Mouse (Mus musculus): Measurements from ENCODE around the gene Fgfr2. TPM values are rescaled to one million over a fixed set of nuclear protein-coding genes. Genes with fewer than 3 reads are reported as not detected.

Fgfr2 gene
- polyA plus RNA-seq, 1 experiment, result 3.0 TPM

- TF ChIP-seq CTCF (IDR thresholded peaks at IDR 0.05; ENCODE audit: control insufficient read depth, insufficient read depth, insufficient replicate concordance, low read depth, low read length), result no peak
- TF ChIP-seq POLR2A (IDR thresholded peaks at IDR 0.05; ENCODE audit: control insufficient read depth, low read depth, low read length), result no peak
- no peaks in the 10 kb centered on the region for H3K4me1 ChIP-seq (ENCODE audit: control insufficient read depth, insufficient read depth, low read length)
- H3K27me3 ChIP-seq (ENCODE audit: control insufficient read depth, insufficient read depth, low read length), result no peaks in the 10 kb centered on the region
- no peak overlapping the region for H3K27ac ChIP-seq (ENCODE audit: control insufficient read depth, insufficient read depth, low read depth, low read length)
- H3K4me3 ChIP-seq (ENCODE audit: control insufficient read depth, low read depth, low read length), result no peak overlapping the region
- no peaks in the 10 kb centered on the region for H3K36me3 ChIP-seq (ENCODE audit: control insufficient read depth, insufficient read depth, low read length)
These were observed 977.8 kb downstream of the Fgfr2 start for GRCm38 (mm10) chr7:132145227-132145800.

- Histone ChIP-seq H3K36me3 (ENCODE audit: control insufficient read depth, insufficient read depth, low read length) (no peaks in the 10 kb centered on the region), H3K4me3 (ENCODE audit: control insufficient read depth, low read depth, low read length) (no peak overlapping the region), H3K4me1 (ENCODE audit: control insufficient read depth, insufficient read depth, low read length) (no peaks in the 10 kb centered on the region), H3K27me3 (ENCODE audit: control insufficient read depth, insufficient read depth, low read length) (no peaks in the 10 kb centered on the region), H3K27ac (ENCODE audit: control insufficient read depth, insufficient read depth, low read depth, low read length) (no peak overlapping the region)
- TF ChIP-seq CTCF (IDR thresholded peaks at IDR 0.05; ENCODE audit: control insufficient read depth, insufficient read depth, insufficient replicate concordance, low read depth, low read length), result no peak
- TF ChIP-seq POLR2A (IDR thresholded peaks at IDR 0.05; ENCODE audit: control insufficient read depth, low read depth, low read length), result no peak
These were observed 994.5 kb downstream of the Fgfr2 start for GRCm38 (mm10) chr7:132128687-132129086.

- no peak overlapping the region for H3K27ac ChIP-seq (ENCODE audit: control insufficient read depth, insufficient read depth, low read depth, low read length)
- H3K4me1 ChIP-seq (ENCODE audit: control insufficient read depth, insufficient read depth, low read length), result no peaks in the 10 kb centered on the region
- no peak overlapping the region for H3K4me3 ChIP-seq (ENCODE audit: control insufficient read depth, low read depth, low read length)
- H3K27me3 ChIP-seq (ENCODE audit: control insufficient read depth, insufficient read depth, low read length), result no peaks in the 10 kb centered on the region
- TF ChIP-seq CTCF (IDR thresholded peaks at IDR 0.05; ENCODE audit: control insufficient read depth, insufficient read depth, insufficient replicate concordance, low read depth, low read length) (no peak), POLR2A (IDR thresholded peaks at IDR 0.05; ENCODE audit: control insufficient read depth, low read depth, low read length) (no peak)
- H3K36me3 ChIP-seq (ENCODE audit: control insufficient read depth, insufficient read depth, low read length), result no peaks in the 10 kb centered on the region
These were observed 998.2 kb downstream of the Fgfr2 start for GRCm38 (mm10) chr7:132124948-132125347.

- Histone ChIP-seq H3K27ac (ENCODE audit: control insufficient read depth, insufficient read depth, low read depth, low read length) (no peak overlapping the region), H3K27me3 (ENCODE audit: control insufficient read depth, insufficient read depth, low read length) (no peaks in the 10 kb centered on the region), H3K36me3 (ENCODE audit: control insufficient read depth, insufficient read depth, low read length) (no peaks in the 10 kb centered on the region), H3K4me1 (ENCODE audit: control insufficient read depth, insufficient read depth, low read length) (no peaks in the 10 kb centered on the region), H3K4me3 (ENCODE audit: control insufficient read depth, low read depth, low read length) (no peak overlapping the region)
- no peak for TF ChIP-seq POLR2A (IDR thresholded peaks at IDR 0.05; ENCODE audit: control insufficient read depth, low read depth, low read length)
- TF ChIP-seq CTCF (IDR thresholded peaks at IDR 0.05; ENCODE audit: control insufficient read depth, insufficient read depth, insufficient replicate concordance, low read depth, low read length), result no peak
These were observed 999.9 kb downstream of the Fgfr2 start for GRCm38 (mm10) chr7:132123211-132123610.

GRCm38 (mm10) chr7:132119817-132120216 lies 1003.3 kb downstream of the Fgfr2 start:
- H3K27ac ChIP-seq (ENCODE audit: control insufficient read depth, insufficient read depth, low read depth, low read length), result no peak overlapping the region
- H3K4me1 ChIP-seq (ENCODE audit: control insufficient read depth, insufficient read depth, low read length), result no peaks in the 10 kb centered on the region
- H3K36me3 ChIP-seq (ENCODE audit: control insufficient read depth, insufficient read depth, low read length), result no peaks in the 10 kb centered on the region
- H3K27me3 ChIP-seq (ENCODE audit: control insufficient read depth, insufficient read depth, low read length), result no peaks in the 10 kb centered on the region
- TF ChIP-seq CTCF (IDR thresholded peaks at IDR 0.05; ENCODE audit: control insufficient read depth, insufficient read depth, insufficient replicate concordance, low read depth, low read length) (no peak), POLR2A (IDR thresholded peaks at IDR 0.05; ENCODE audit: control insufficient read depth, low read depth, low read length) (no peak)
- no peak overlapping the region for H3K4me3 ChIP-seq (ENCODE audit: control insufficient read depth, low read depth, low read length)

- Histone ChIP-seq H3K36me3 (ENCODE audit: control insufficient read depth, insufficient read depth, low read length) (no peaks in the 10 kb centered on the region), H3K27ac (ENCODE audit: control insufficient read depth, insufficient read depth, low read depth, low read length) (no peak overlapping the region), H3K4me1 (ENCODE audit: control insufficient read depth, insufficient read depth, low read length) (no peaks in the 10 kb centered on the region), H3K4me3 (ENCODE audit: control insufficient read depth, low read depth, low read length) (no peak overlapping the region), H3K27me3 (ENCODE audit: control insufficient read depth, insufficient read depth, low read length) (no peaks in the 10 kb centered on the region)
- TF ChIP-seq POLR2A (IDR thresholded peaks at IDR 0.05; ENCODE audit: control insufficient read depth, low read depth, low read length), result no peak
- no peak for TF ChIP-seq CTCF (IDR thresholded peaks at IDR 0.05; ENCODE audit: control insufficient read depth, insufficient read depth, insufficient replicate concordance, low read depth, low read length)
These were observed 1011.4 kb downstream of the Fgfr2 start for GRCm38 (mm10) chr7:132111770-132112169.

- no peak overlapping the region for H3K27ac ChIP-seq (ENCODE audit: control insufficient read depth, insufficient read depth, low read depth, low read length)
- H3K36me3 ChIP-seq (ENCODE audit: control insufficient read depth, insufficient read depth, low read length), result no peaks in the 10 kb centered on the region
- no peak overlapping the region for H3K4me3 ChIP-seq (ENCODE audit: control insufficient read depth, low read depth, low read length)
- TF ChIP-seq CTCF (IDR thresholded peaks at IDR 0.05; ENCODE audit: control insufficient read depth, insufficient read depth, insufficient replicate concordance, low read depth, low read length) (no peak), POLR2A (IDR thresholded peaks at IDR 0.05; ENCODE audit: control insufficient read depth, low read depth, low read length) (no peak)
- H3K4me1 ChIP-seq (ENCODE audit: control insufficient read depth, insufficient read depth, low read length), result no peaks in the 10 kb centered on the region
- no peaks in the 10 kb centered on the region for H3K27me3 ChIP-seq (ENCODE audit: control insufficient read depth, insufficient read depth, low read length)
These were observed 1012.8 kb downstream of the Fgfr2 start for GRCm38 (mm10) chr7:132110308-132110707.
